ENCODE assay signal across 15 mouse cellular contexts in the genomic region with DNA sequence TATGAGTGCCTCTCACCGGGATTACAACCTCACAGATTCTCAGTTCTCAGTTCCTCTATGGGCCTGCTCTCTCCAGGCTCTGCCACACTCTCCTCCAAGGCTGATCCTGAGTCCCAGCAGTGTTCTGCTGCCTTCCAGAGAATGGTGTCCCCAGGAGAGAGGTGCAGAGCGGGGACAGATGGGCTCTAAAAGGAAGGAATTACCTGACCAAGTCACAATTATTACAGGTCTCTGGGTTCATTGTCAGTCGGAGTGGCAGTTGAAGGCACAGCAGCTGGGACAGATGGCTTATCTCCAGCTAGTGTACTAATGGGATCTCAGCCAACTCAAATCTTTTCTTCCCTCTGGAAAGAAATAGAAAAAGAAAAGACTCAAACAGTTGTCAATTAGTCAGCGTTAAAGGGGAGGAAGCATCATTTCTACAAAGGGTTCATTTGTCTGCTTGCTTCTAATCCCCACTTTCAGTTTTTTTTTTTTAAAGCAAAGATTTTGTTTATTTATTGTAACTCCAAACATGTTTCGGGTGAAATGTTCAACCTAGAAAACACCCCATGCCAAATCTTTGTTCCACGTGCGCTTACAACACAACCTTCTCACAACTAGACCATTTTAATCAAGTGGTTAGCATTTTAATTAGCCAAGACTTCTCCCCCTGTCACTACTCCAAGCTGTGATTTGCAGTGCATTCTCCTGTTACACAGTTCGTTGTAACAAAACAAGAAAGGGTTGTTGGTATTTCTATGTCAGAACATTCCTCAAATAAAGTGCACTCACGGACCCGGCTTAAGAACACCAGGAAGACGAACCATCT.
A peak's percentile ranks its signal among the peaks of the same experiment; 100 is the strongest.
DNase-seq lines count a peak whose midpoint lies in the region; ATAC-seq and TF ChIP-seq lines count a peak whose summit lies in the region.
"Had no signal": no experiment of that assay in that cellular context is flagged by ENCODE, and none has a peak within 500 bp of the region (broad histone marks: within the 10 kb centered on the region; RNA-seq: fewer than 3 reads in every experiment).

No protein-coding gene starts in this region.

- DNase-seq in limb, embryonic 14.5 days (ENCODE audit: low spot score): peak; percentile 29
- DNase-seq in limb, embryonic 10.5 days (ENCODE audit: low spot score): no peak
- DNase-seq in hindbrain, embryonic 14.5 days (ENCODE audit: low spot score): peak; percentile 59
- peak; percentile 82 for DNase-seq in retina, postnatal 1 day
- DNase-seq in frontal cortex, postnatal 36 days (ENCODE audit: low spot score in 2 of 2): no peak
- DNase-seq in adrenal gland, postnatal 10 days: no peak
- DNase-seq: cerebellum, postnatal 36 days; heart, adult 18-20 months; kidney, postnatal 25 days; right cerebral cortex, postnatal 14 days; thymus, postnatal 4 days had no signal

- no peak overlapping the region for H3K27ac ChIP-seq in limb, embryonic 14.5 days (replicated peaks; ENCODE audit: low read depth, low read length)
- H3K27ac ChIP-seq in limb, embryonic 10.5 days: no peak overlapping the region
- H3K27ac ChIP-seq in forebrain, embryonic 12.5 days: peak overlapping the region; percentile 79
- no peak overlapping the region for H3K27ac ChIP-seq in hindbrain, embryonic 14.5 days
- H3K27ac ChIP-seq: lung, embryonic 15.5 days had no signal

- no peak for TF ChIP-seq POLR2A in limb, embryonic 14.5 days (IDR thresholded peaks at IDR 0.05; ENCODE audit: borderline replicate concordance, extremely low read depth, insufficient read depth, insufficient read length)

- H3K4me1 ChIP-seq in limb, embryonic 14.5 days (ENCODE audit: control insufficient read depth, insufficient read depth, low read length): no peaks in the 10 kb centered on the region
- no peaks in the 10 kb centered on the region; the same call in 1 of the 2 replicates for H3K4me1 ChIP-seq in limb, embryonic 10.5 days
- peaks cover 15% of the 10 kb centered on the region for H3K4me1 ChIP-seq in forebrain, embryonic 12.5 days
- peaks cover 4% of the 10 kb centered on the region; the same call in 1 of the 2 replicates for H3K4me1 ChIP-seq in hindbrain, embryonic 14.5 days (replicated peaks; ENCODE audit: control insufficient read depth, insufficient read depth, low read length)

- H3K4me2 ChIP-seq in limb, embryonic 14.5 days (replicated peaks; ENCODE audit: low read depth, low read length, severe bottlenecking): no peak overlapping the region
- no peak overlapping the region for H3K4me2 ChIP-seq in forebrain, embryonic 12.5 days
- no peak overlapping the region for H3K4me2 ChIP-seq in hindbrain, embryonic 14.5 days (replicated peaks)
- H3K4me2 ChIP-seq: lung, embryonic 15.5 days had no signal

- no peaks in the 10 kb centered on the region for H3K9me3 ChIP-seq in limb, embryonic 14.5 days (ENCODE audit: control insufficient read depth, low read length)
- H3K9me3 ChIP-seq in limb, embryonic 10.5 days (replicated peaks): no peaks in the 10 kb centered on the region
- H3K9me3 ChIP-seq in forebrain, embryonic 12.5 days: no peaks in the 10 kb centered on the region
- no peaks in the 10 kb centered on the region for H3K9me3 ChIP-seq in hindbrain, embryonic 14.5 days (ENCODE audit: control insufficient read depth, low read length)
- H3K9me3 ChIP-seq: lung, embryonic 15.5 days had no signal

- 71% methylated on average over 11 of the region's 11 CpGs for WGBS in limb, embryonic 14.5 days
- WGBS in limb, embryonic 10.5 days: 82% methylated on average over 11 of the region's 11 CpGs
- 24% methylated on average over 11 of the region's 11 CpGs for WGBS in forebrain, embryonic 12.5 days
- 55% methylated on average over 11 of the region's 11 CpGs for WGBS in hindbrain, embryonic 14.5 days

- H3K4me3 ChIP-seq in limb, embryonic 14.5 days (replicated peaks; ENCODE audit: low read length): no peak overlapping the region
- H3K4me3 ChIP-seq in limb, embryonic 10.5 days: no peak overlapping the region
- H3K4me3 ChIP-seq in forebrain, embryonic 12.5 days (replicated peaks): no peak overlapping the region
- H3K4me3 ChIP-seq in hindbrain, embryonic 14.5 days (replicated peaks; ENCODE audit: low read length): no peak overlapping the region
- H3K4me3 ChIP-seq: erythroblast, embryonic 14.5 days; lung, embryonic 15.5 days; myocyte had no signal

- no peak overlapping the region for H3K9ac ChIP-seq in limb, embryonic 14.5 days (ENCODE audit: low read depth, low read length, severe bottlenecking)
- no peak overlapping the region for H3K9ac ChIP-seq in forebrain, embryonic 12.5 days
- H3K9ac ChIP-seq in hindbrain, embryonic 14.5 days: no peak overlapping the region
- H3K9ac ChIP-seq: lung, embryonic 15.5 days had no signal

- H3K27me3 ChIP-seq in limb, embryonic 14.5 days (ENCODE audit: control insufficient read depth, insufficient read depth, low read length): no peaks in the 10 kb centered on the region
- H3K27me3 ChIP-seq in limb, embryonic 10.5 days (ENCODE audit: low read depth, poor library complexity, severe bottlenecking): no peaks in the 10 kb centered on the region
- H3K27me3 ChIP-seq in forebrain, embryonic 12.5 days: no peaks in the 10 kb centered on the region
- H3K27me3 ChIP-seq in hindbrain, embryonic 14.5 days (ENCODE audit: control insufficient read depth, insufficient read depth, low read length): no peaks in the 10 kb centered on the region
- H3K27me3 ChIP-seq: lung, embryonic 15.5 days had no signal

- no peak for ATAC-seq in limb, embryonic 14.5 days (ENCODE audit: low FRiP score, low read depth)
- peak; percentile 89 for ATAC-seq in forebrain, embryonic 12.5 days (ENCODE audit: low FRiP score)
- ATAC-seq in hindbrain, embryonic 14.5 days (ENCODE audit: low FRiP score): peak; percentile 40; the same call in 1 of the 2 replicates

- H3K36me3 ChIP-seq in limb, embryonic 14.5 days (ENCODE audit: control insufficient read depth, insufficient read depth, low read length): no peaks in the 10 kb centered on the region
- H3K36me3 ChIP-seq in limb, embryonic 10.5 days: no peaks in the 10 kb centered on the region
- no peaks in the 10 kb centered on the region for H3K36me3 ChIP-seq in forebrain, embryonic 12.5 days (replicated peaks)
- no peaks in the 10 kb centered on the region for H3K36me3 ChIP-seq in hindbrain, embryonic 14.5 days (replicated peaks; ENCODE audit: control insufficient read depth, insufficient read depth)
- H3K36me3 ChIP-seq: lung, embryonic 15.5 days had no signal

Comparison
In these comparisons a context has a peak if more than half of its experiments do, and no peak if none do; other contexts are left out.
1. DNase-seq: peak in limb, embryonic 14.5 days (single experiment), hindbrain, embryonic 14.5 days (single experiment) and retina, postnatal 1 day (single experiment); none in limb, embryonic 10.5 days (single experiment), frontal cortex, postnatal 36 days (0 of 2) and adrenal gland, postnatal 10 days (single experiment).